Mouse (Mus musculus) spleen, adult 2 months (tissue): ENCODE data around the gene Lgals4. TPM values are rescaled to one million over a fixed set of nuclear protein-coding genes. Genes with fewer than 3 reads are reported as not detected.

Experiments used
- DNase-seq, 2 experiments: peaks; one replicate each; pipeline versions ENCODE4 v3.0.0 to v3.0.0-alpha.2; 2012 to 2021; ENCODE audit warnings: low spot score in 2 of 2, low read depth in 1 of 2
- H3K27ac ChIP-seq: fragments of 200-500 bp; 2 replicates; pipeline ENCODE4 v1.5.1; 2012; ENCODE audit warnings: low read length, inconsistent platforms; ENCODE audit not compliant: insufficient read depth
- H3K27me3 ChIP-seq: fragments of 200-500 bp; 2 replicates; pipeline ENCODE4 v1.6.1; 2012; ENCODE audit warnings: mild to moderate bottlenecking, moderate library complexity, low read length, inconsistent platforms; ENCODE audit not compliant: control insufficient read depth, insufficient read depth
- H3K36me3 ChIP-seq: fragments of 200-500 bp; 2 replicates; pipeline ENCODE4 v1.6.1; 2012; ENCODE audit warnings: mild to moderate bottlenecking, low read length, inconsistent platforms; ENCODE audit not compliant: control insufficient read depth, insufficient read depth
- H3K4me1 ChIP-seq: fragments of 200-500 bp; 2 replicates; pipeline ENCODE4 v1.6.1; 2011; ENCODE audit warnings: inconsistent platforms; ENCODE audit not compliant: control insufficient read depth, insufficient read depth, insufficient read length
- H3K4me3 ChIP-seq: fragments of 200-500 bp; 2 replicates; pipeline ENCODE4 v1.5.1; 2011; ENCODE audit warnings: mild to moderate bottlenecking, inconsistent platforms; ENCODE audit not compliant: insufficient read depth, insufficient read length; ENCODE audit errors: extremely low read depth
- CTCF ChIP-seq: fragments of 200-500 bp; IDR thresholded peaks from 2 replicates; pipeline ENCODE4 v1.5.1; 2011; ENCODE audit warnings: mild to moderate bottlenecking, inconsistent platforms; ENCODE audit not compliant: insufficient read depth, insufficient read length, insufficient replicate concordance; ENCODE audit errors: extremely low read depth
- POLR2A ChIP-seq: fragments of 200-500 bp; IDR thresholded peaks from 2 replicates; pipeline ENCODE4 v1.6.1; 2011; ENCODE audit warnings: low read depth, low read length, inconsistent platforms
- WGBS: fragments of 180-500 bp; shearing (Covaris S2); methylation state at CpG from one replicate; pipeline ENCODE4 v1.1.7; 2018; 5-methylcytosine and 5-hydroxymethylcytosine counted together
- polyA plus RNA-seq: library from polyadenylated mRNA; depleted of rRNA; stranded (reverse); fragments of >200 nt; gene quantifications from 2 replicates; pipeline ENCODE4 v1.2.3, GENCODE M21; 2012

Gene Lgals4
- polyA plus RNA-seq, 1 experiment: 13.3 TPM

- 5% methylated on average over 7 of the region's 7 CpGs for WGBS
- H3K4me1 ChIP-seq: peaks cover 26% of the 10 kb centered on the region; the same call in 1 of the 2 replicates
- H3K36me3 ChIP-seq: peaks cover 40% of the 10 kb centered on the region
- H3K27me3 ChIP-seq: no peaks in the 10 kb centered on the region
- peak overlapping the region; percentile 98; the same call in 1 of the 2 replicates for H3K27ac ChIP-seq
- TF ChIP-seq CTCF (no peak), POLR2A (no peak)
- H3K4me3 ChIP-seq: peak overlapping the region; percentile 93
- no peak for DNase-seq
Observed at GRCm38 (mm10) chr7:28811640-28812275, 21.9 kb upstream of the Lgals4 start.

GRCm38 (mm10) chr7:28812436-28812835 is 21.2 kb upstream of the Lgals4 start:
- no peak overlapping the region for H3K27ac ChIP-seq
- TF ChIP-seq CTCF: no peak
- no peak for TF ChIP-seq POLR2A
- H3K4me3 ChIP-seq: peak overlapping the region; percentile 12; the same call in 1 of the 2 replicates
- H3K36me3 ChIP-seq: peaks cover 46% of the 10 kb centered on the region
- no peak for DNase-seq
- H3K27me3 ChIP-seq: no peaks in the 10 kb centered on the region
- 39% methylated on average over 4 of the region's 4 CpGs for WGBS
- peaks cover 29% of the 10 kb centered on the region; the same call in 1 of the 2 replicates for H3K4me1 ChIP-seq

DNA sequence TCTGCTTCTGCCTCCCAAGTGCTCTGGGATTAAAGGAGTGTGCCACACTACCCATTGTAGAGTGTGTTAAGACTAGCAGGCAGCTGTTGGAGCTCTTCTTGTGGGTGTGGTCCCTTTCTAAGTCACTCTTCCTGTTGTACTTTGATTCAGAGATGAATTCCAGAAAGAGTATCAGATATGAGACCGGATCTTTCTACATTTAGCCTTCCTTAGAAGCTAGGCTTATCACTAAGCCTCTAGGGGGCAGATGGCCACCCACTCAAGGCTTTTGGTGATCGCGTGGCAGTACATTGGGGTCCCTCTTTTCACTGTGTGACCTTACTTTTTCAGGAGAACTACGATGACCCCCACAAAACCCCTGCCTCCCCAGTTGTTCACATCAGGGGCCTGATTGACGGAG is 20.7 kb upstream of the Lgals4 start:
- Histone ChIP-seq H3K4me1 (peaks cover 28% of the 10 kb centered on the region; the same call in 1 of the 2 replicates), H3K36me3 (peaks cover 50% of the 10 kb centered on the region), H3K27me3 (no peaks in the 10 kb centered on the region), H3K4me3 (no peak overlapping the region), H3K27ac (no peak overlapping the region)
- no peak for DNase-seq
- WGBS: 53% methylated on average over 5 of the region's 5 CpGs
- TF ChIP-seq POLR2A (no peak), CTCF (no peak)

- DNase-seq: no peak
- TF ChIP-seq CTCF (no peak), POLR2A (no peak)
- 75% methylated on average over 5 of the region's 5 CpGs for WGBS
- peaks cover 24% of the 10 kb centered on the region; the same call in 1 of the 2 replicates for H3K4me1 ChIP-seq
- no peaks in the 10 kb centered on the region for H3K27me3 ChIP-seq
- no peak overlapping the region for H3K27ac ChIP-seq
- H3K36me3 ChIP-seq: peaks cover 62% of the 10 kb centered on the region
- H3K4me3 ChIP-seq: no peak overlapping the region
Observed at GRCm38 (mm10) chr7:28814306-28815034, 19.2 kb upstream of the Lgals4 start.

DNA sequence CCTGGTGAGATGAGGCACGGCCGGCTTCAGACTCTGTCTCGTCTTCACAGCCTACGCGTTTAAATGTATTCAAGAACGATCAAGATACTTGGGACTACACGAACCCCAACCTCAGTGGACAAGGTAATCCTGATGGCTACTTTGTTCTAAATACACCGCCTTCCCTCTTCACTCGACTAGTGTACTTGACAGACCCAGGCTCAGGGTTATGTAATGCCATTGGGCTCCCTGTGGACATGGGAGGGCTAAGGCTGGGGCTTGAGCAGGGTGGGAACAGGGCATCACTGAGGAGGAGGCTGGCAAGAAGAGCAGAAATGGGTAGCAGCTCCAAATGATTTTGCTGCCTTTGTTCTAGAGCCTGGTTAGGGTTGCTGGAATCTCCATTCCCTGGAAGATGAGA is 18.4 kb upstream of the Lgals4 start:
- WGBS: 93% methylated on average over 9 of the region's 9 CpGs
- H3K4me1 ChIP-seq: peaks cover 25% of the 10 kb centered on the region; the same call in 1 of the 2 replicates
- no peak for DNase-seq
- TF ChIP-seq CTCF (no peak), POLR2A (no peak)
- peaks cover 66% of the 10 kb centered on the region for H3K36me3 ChIP-seq
- H3K27ac ChIP-seq: no peak overlapping the region
- H3K27me3 ChIP-seq: no peaks in the 10 kb centered on the region
- H3K4me3 ChIP-seq: no peak overlapping the region

DNA sequence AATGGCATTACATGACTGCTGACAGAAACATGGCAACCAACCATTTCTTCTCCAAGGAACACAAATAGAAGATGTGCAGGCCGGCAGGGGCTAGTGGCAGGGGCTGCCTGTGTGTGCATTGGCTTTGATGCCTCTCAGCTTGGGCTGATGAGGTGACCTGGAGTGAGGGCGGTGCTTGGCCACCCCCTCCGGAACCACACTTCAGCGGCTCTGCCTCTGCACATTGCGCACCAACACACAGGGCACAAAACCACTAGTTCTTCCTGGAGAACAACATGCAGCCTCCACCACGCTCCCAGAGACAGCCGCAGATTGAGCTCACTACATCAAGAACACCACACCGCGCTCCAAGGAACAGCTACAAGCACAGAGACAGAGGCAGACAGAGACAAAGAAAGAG is 17.5 kb upstream of the Lgals4 start:
- WGBS: 44% methylated on average over 9 of the region's 9 CpGs
- H3K27ac ChIP-seq: peak overlapping the region; percentile 58
- no peak for TF ChIP-seq CTCF
- TF ChIP-seq POLR2A: no peak
- DNase-seq: peak; percentile 34 to 69
- H3K4me1 ChIP-seq: peaks cover 33% of the 10 kb centered on the region; the same call in 1 of the 2 replicates
- H3K27me3 ChIP-seq: no peaks in the 10 kb centered on the region
- H3K4me3 ChIP-seq: no peak overlapping the region
- peaks cover 75% of the 10 kb centered on the region for H3K36me3 ChIP-seq
